Mouse (Mus musculus) CH12F3 (cell line): ENCODE results near the gene Sapcd2.

Source experiments
- in situ Hi-C: fragments of 300-500 bp; cut with MboI; formaldehyde crosslinking; loops from 2 replicates; pipeline ENCODE4 v1.14.3; 2020; ENCODE audit warnings: low sequenced_read_pairs

Sapcd2 gene

GRCm38 (mm10) chr2:25371764-25372643, at the start of gene Sapcd2:
Gene Sapcd2, plus strand, starts transcription at chr2:25372321.
- in situ Hi-C loops: no loop called here

GRCm38 (mm10) chr2:25326036-25326435, 46.1 kb upstream of the Sapcd2 start:
- in situ Hi-C loops: no loop called here

GRCm38 (mm10) chr2:25328440-25328839, 43.7 kb upstream of the Sapcd2 start:
- in situ Hi-C loops: no loop called here

- in situ Hi-C loops: no loop called here
Observed at GRCm38 (mm10) chr2:25331470-25331869, 40.7 kb upstream of the Sapcd2 start.

- in situ Hi-C loops: no loop called here
Observed at GRCm38 (mm10) chr2:25332286-25333160, 39.6 kb upstream of the Sapcd2 start, which contains the start of gene Man1b1. Gene Man1b1, plus strand, starts transcription at chr2:25332338.

- in situ Hi-C loops: no loop called here
Observed at GRCm38 (mm10) chr2:25333569-25333968, 38.6 kb upstream of the Sapcd2 start.

- in situ Hi-C loops: no loop called here
Observed at GRCm38 (mm10) chr2:25338303-25338702, 33.8 kb upstream of the Sapcd2 start.

GRCm38 (mm10) chr2:25348162-25348561, 24.0 kb upstream of the Sapcd2 start:
- in situ Hi-C loops: no loop called here

- in situ Hi-C loops: no loop called here
Observed at GRCm38 (mm10) chr2:25349499-25349898, 22.6 kb upstream of the Sapcd2 start.

GRCm38 (mm10) chr2:25350701-25351100, 21.4 kb upstream of the Sapcd2 start:
- in situ Hi-C loops: no loop called here

- in situ Hi-C loops: no loop called here
Observed at GRCm38 (mm10) chr2:25354211-25354610, 17.9 kb upstream of the Sapcd2 start.

- in situ Hi-C loops: no loop called here
Observed at GRCm38 (mm10) chr2:25355419-25356066, 16.6 kb upstream of the Sapcd2 start.

- in situ Hi-C loops: no loop called here
Observed at GRCm38 (mm10) chr2:25356208-25357079, 15.7 kb upstream of the Sapcd2 start, which contains the start of gene Dpp7. Gene Dpp7, minus strand, starts transcription at chr2:25356359.

- in situ Hi-C loops: no loop called here
Observed at GRCm38 (mm10) chr2:25359848-25360247, 12.3 kb upstream of the Sapcd2 start.

- in situ Hi-C loops: no loop called here
Observed at GRCm38 (mm10) chr2:25363478-25364178, 8.5 kb upstream of the Sapcd2 start.

GRCm38 (mm10) chr2:25364313-25364712, 7.8 kb upstream of the Sapcd2 start:
- in situ Hi-C loops: no loop called here

GRCm38 (mm10) chr2:25364761-25365090, 7.4 kb upstream of the Sapcd2 start:
- in situ Hi-C loops: no loop called here

- in situ Hi-C loops: no loop called here
Observed at GRCm38 (mm10) chr2:25365091-25365761, 6.9 kb upstream of the Sapcd2 start, which contains the start of gene Uap1l1. Gene Uap1l1, minus strand, starts transcription at chr2:25365682.

- in situ Hi-C loops: no loop called here
Observed at GRCm38 (mm10) chr2:25369996-25370395, 2.1 kb upstream of the Sapcd2 start.
